Mouse (Mus musculus): Measurements from ENCODE around the gene Washc2.

DNA sequence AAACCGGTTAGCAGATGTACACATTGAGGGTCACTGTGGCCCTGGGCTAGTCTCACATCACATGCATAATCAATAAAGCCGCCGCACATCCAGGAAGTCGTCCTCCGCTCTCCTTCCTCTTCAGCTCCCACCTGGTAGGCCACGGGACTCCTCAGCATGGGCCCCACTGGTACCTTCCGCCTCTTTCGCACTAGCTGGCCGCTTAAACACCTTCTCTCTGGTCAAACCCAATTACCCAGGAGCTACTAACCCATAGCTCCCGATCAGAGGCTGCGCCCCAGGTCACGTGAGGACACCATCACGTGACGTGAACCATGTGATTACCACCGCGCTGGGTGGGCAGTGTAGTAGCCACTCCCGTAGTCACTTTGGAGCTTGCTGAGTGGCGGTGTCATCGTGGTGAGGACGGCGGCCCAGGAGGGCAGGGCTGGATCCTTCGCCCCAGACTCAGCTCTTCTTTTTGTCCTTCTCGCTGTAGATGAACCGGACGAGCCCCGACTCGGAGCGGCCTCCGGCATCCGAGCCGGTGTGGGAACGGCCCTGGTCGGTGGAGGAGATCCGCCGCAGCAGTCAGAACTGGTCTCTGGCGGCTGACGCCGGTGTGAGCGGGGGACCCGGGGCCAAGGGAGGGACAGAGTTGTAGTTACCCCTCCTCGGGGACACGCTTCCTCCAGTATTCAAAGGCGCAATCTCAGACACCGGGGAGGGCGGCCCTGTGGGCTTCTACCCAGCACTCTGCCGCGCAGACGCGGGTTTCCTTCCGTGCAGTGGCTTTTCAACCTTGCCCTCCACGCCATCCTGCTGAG is at the start of gene Washc2:
- no peak for TF ChIP-seq CTCF (conservative IDR thresholded peaks at IDR 0.05; ENCODE audit: insufficient read depth, insufficient read length, low read depth, low read length)
- TF ChIP-seq POLR2A (IDR thresholded peaks at IDR 0.05; ENCODE audit: low read depth, low read length) = peak; percentile 84

Measured in kidney, adult 2 months (tissue).